Mouse (Mus musculus) common myeloid progenitor, adult 5-6 weeks (primary cell): ENCODE results near the gene Ldlrap1. TPM values are rescaled to one million over a fixed set of nuclear protein-coding genes. Genes with fewer than 3 reads are reported as not detected.

ENCODE experiments used
- ATAC-seq: replicated peaks from 2 replicates; pipeline ENCODE4 v1.8.0; 2016; ENCODE audit warnings: low read depth, mild to moderate bottlenecking, moderate TSS enrichment, inconsistent platforms; ENCODE audit not compliant: poor library complexity, severe bottlenecking
- total RNA-seq: library from RNA; stranded (forward); fragments of 200-1000, 187-1606 nt; gene quantifications from 2 replicates; pipeline ENCODE4 v1.2.3, GENCODE M21; 2017

Gene Ldlrap1
- total RNA-seq, 1 experiment from 2014 or later, result 9.6 TPM

DNA sequence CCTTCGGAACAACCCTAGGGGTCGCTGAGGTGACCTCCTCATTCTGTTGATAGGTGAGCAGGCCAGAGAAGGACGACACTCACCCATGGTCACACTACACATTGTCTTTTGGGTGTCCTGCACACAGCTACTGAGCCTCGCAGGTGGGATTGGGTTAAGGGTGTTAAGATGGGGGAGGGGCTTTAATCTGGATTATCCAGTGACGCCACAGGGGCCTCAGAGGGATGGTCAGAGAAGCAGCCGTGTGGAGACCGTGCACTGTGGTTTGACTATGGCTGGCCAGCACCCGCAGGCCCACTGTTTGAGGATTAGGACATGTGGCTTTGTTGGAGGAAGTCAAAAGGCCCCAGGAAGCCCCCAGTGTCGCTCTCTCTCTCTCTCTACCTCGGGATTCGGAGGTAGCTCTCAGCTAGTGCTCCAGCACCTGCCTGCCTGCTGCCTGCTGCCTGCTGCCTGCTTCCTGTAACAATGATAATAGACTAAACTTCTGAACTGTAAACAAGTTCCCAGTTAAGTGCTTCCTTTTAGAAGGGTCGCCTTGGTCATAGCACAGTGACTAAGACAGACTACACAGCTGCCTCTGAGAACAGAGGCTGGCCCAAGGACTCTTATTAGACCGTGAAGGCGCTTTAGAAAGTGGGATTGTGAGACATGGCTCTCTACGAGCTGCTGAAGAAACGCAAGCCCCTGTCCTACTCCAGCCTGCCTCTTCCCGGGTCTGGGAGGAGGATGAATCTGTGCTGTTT lies 14.1 kb downstream of the Ldlrap1 start:
- peak; percentile 36 for ATAC-seq

GRCm38 (mm10) chr4:134752911-134753426 lies 14.9 kb downstream of the Ldlrap1 start:
- ATAC-seq, result no peak

- no peak for ATAC-seq
Measured at GRCm38 (mm10) chr4:134751682-134752380, 16.0 kb downstream of the Ldlrap1 start.

GRCm38 (mm10) chr4:134750825-134751224 lies 17.0 kb downstream of the Ldlrap1 start:
- no peak for ATAC-seq

- no peak for ATAC-seq
Measured at GRCm38 (mm10) chr4:134750263-134750662, 17.6 kb downstream of the Ldlrap1 start.

DNA sequence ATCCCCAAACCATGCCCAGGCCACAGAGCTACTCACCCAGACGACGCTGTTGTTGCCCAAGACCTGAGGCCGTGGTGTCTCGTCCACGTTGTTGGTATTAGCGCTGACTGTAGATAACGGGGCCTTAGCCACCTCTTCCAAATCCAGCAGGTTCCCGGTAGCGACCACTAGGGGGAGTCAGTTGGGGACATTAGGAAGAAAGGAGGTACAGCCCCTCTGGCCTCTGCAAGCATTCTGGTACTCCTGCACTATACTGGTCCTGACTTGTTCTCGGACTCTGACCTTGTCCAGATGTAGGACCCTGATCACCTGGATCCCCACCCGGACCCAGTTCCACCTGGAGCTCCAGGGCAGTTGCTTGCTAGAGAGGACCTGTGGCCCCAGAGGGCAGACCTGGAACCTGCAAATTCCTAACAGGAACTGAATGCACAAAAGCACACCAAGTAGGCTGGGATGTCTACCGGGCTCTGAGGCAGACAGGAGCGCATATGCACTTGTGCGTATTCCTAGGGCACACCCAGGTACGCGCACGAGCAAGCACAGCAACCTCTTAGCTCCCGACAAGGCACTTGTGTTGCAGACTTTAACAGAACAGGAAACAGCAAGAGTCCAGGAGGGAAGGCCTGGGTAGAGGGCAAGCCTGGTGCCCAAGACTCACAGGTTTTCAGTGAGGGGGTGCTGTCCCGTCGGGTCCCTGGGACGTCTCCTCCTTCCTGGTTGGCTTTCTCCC lies 18.4 kb downstream of the Ldlrap1 start:
- ATAC-seq, result peak; percentile 46

- ATAC-seq, result 0 out of 2 replicates have a peak, but pooled peaks have one; percentile 33
Measured at GRCm38 (mm10) chr4:134745900-134746661, 21.7 kb downstream of the Ldlrap1 start.

DNA sequence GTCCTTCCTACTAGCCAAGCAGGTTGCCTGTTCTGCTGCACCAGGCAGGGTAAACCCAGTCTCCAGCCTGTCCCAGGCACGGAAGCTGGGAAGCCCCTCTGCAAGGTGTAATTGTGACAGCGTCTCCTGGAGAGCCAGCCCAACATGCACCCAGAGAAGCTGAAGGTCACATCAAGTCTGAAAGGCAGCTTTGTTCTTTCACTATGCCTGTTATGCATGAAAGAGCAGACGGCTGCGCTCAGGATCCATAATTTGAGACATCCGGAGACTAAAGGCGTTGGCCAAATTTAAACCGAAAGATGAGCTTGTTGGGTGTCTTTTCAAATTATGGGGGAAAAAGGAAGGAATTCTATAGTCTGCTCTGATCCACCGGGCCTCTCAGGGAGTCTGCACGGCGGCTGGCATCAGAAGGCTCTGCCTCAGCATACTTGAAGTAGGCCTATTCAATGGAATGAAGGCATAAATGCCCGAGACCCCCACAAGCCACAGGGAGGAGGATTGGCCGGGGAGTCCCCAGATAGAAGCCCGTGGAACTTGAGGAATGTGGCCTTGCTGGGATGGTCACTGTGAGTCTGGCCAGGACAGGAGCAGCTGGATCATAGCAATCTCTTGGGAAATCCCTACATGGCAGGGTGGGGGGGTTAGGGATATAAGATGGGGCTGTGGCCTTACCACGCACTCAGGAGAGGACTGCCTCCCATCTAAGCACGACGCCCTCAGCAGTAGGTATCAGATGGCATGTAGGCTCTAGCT lies 23.8 kb downstream of the Ldlrap1 start:
- ATAC-seq, result no peak

- ATAC-seq, result no peak
Measured at GRCm38 (mm10) chr4:134741949-134742348, 25.9 kb downstream of the Ldlrap1 start.

DNA sequence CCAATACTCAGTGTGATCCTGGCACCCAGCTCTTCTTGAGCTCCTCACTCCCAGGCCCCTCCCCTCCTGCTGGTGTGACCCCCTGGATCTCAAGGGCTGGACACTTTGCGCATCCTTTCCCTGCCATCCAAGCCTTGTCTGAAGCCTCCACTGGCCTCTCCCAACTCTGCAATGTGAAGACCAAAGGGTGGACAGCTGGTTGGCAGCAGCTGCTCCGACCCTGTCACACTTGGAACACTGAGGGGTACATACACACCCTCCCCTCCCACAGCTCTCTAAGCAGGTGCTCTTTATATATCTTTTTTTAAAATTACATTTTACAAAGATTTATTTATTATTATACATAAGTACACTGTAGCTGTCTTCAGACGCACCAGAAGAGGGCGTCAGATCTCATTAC lies 27.6 kb downstream of the Ldlrap1 start:
- no peak for ATAC-seq

GRCm38 (mm10) chr4:134739530-134739929 lies 28.3 kb downstream of the Ldlrap1 start:
- ATAC-seq, result no peak

- no peak for ATAC-seq
Measured at GRCm38 (mm10) chr4:134737365-134737910, 30.4 kb downstream of the Ldlrap1 start.

DNA sequence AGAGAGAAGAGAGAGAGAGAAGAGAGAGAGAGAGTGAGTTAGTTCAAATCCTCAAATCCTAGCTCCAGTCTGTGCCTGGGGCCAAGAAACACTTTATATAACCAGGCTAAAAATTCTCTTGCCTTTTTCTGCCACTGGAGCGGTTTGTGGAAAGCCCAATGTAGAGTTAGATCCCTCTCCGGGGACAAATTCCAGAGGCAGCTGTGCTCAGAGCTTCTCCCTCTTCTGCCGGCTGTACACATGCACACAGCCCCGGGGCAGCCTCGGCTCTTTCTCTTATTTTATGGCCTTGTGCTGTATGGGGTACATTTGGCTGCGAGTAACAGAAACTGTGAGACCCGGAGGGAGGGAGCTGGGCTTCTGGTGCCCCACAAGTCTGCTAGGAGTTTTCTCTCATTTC lies 31.7 kb downstream of the Ldlrap1 start:
- no peak for ATAC-seq

GRCm38 (mm10) chr4:134734629-134735081 lies 33.2 kb downstream of the Ldlrap1 start:
- ATAC-seq, result peak; percentile 78

DNA sequence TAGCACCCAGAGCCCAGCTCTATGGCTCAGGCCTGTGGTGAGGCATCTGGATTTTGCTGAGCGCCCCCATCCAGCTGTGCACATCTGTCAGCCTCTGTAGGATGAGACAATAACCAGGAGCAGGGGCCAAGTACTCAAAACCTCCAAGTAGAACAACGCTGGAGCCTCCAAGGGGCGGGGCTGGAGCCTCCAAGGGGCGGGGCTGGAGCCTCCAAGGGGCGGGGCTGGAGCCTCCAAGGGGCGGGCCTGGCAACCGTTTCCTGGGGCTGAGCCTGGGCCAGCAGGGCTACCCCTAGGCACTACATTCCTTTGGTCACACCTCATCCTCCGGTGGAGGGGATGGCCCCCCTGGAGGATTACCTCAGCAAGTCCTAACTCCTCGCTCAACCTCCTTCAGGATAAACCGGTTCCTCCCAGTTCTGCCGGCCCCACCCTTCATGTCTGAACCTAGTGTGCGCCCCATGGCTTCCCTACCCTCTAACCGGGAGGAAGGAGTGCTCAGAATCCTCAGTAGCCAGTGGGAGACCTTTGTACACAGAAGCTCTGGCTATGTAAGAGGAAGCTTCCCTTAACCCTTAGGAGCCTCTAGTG lies 33.7 kb downstream of the Ldlrap1 start:
- peak; percentile 49 for ATAC-seq

DNA sequence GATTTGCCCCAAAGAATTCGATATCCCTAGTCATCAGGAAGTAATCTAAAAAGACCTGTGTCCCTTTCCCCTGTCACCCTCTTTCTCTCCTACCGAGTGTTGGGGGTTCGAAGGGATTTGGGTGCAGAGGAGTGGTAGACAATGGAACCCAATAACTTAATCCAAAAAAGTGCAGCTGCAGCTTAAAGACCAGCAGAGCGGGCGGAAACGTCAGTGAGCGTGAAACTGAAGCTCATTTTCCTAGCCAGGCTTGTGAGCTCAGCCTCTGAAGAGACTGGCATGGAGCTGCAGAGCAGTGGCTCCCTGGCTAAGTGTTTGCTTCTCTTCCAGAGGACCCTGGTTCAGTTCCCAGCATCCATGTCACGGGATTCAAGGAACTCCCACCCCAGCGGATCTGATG lies 34.5 kb downstream of the Ldlrap1 start:
- ATAC-seq, result no peak

DNA sequence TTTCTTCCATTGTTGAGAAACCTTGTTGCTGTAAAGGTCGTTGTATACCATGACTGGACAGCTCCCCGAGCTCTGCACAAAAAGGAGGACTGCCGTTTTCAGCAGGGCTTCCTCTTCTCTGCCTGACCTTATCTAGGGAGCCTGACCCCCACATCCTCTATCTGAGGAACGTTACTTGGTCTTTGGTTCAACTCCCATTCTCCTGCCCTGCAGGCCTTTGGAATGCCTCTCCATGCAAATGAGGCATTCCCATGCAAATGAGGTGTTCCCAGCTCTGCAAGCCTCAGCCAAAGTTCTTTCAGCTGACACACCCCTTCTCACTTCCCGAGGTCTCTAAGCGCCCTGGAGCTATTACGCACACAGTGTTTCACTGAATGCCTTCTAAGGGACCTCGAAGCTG lies 37.7 kb downstream of the Ldlrap1 start:
- peak; percentile 11; the same call in 1 of the 2 replicates for ATAC-seq

GRCm38 (mm10) chr4:134725735-134726345 lies 42.0 kb downstream of the Ldlrap1 start:
- no peak for ATAC-seq
